Mouse (Mus musculus): Measurements from ENCODE around the gene Pias4. TPM values are rescaled to one million over a fixed set of nuclear protein-coding genes. Genes with fewer than 3 reads are reported as not detected.
A peak's percentile ranks its signal among the peaks of the same experiment; 100 is the strongest.

The Pias4 gene
- polyA plus RNA-seq, 1 experiment, result 25.7 TPM

DNA sequence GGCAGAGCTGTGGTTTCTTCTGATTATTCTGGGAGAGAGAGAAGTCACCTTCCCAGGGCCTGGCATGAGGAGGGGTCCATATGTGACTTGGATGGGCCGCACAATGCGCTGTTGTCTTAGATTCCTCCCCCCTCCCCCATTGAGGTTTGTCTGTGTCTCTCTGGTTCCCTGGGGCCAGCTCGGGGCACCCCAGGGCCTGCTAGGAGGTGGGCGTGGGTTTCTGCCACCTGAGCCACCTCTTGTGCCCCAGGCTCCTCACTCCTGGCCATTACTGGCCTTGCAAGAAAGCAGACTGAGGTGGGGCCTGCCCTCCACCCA is 28.2 kb downstream of the Pias4 start:
- DNase-seq (ENCODE audit: extremely low spot score in 1 of 2, low spot score in 1 of 2), result no peak

DNA sequence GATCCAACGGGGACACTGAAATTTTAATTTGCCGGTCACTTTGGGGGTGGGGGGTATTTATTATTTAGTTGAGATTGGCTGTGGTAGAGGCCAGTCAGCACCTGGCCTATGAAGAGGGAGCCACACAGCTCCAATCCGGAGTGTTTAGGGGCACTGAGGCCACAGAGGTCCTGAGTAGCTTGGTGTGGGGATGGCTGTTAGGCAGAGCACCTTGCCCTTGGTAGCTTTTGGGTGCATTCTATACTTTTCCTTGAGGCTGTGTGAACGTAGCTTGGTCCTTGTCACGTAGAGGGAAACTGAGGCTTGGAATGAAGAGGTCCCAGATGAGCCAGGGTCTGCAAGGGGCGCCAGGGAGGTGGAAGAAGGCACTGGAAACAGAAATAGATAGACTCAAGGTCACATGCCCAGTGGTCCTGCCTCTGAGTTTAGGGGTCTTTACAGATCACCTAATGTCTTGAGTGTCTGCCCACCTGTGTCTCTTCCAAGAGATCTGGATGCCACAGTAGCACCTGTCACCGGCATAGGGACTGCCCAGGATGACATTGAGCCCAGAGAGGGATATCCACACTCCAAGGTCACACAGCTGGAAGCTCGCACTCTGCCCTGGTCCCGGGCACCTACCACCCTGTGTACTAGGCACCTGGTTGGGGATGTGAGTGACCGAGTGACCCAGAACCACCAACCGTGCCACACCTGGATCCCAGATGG is 28.7 kb downstream of the Pias4 start:
- DNase-seq (ENCODE audit: extremely low spot score in 1 of 2, low spot score in 1 of 2), result no peak

DNA sequence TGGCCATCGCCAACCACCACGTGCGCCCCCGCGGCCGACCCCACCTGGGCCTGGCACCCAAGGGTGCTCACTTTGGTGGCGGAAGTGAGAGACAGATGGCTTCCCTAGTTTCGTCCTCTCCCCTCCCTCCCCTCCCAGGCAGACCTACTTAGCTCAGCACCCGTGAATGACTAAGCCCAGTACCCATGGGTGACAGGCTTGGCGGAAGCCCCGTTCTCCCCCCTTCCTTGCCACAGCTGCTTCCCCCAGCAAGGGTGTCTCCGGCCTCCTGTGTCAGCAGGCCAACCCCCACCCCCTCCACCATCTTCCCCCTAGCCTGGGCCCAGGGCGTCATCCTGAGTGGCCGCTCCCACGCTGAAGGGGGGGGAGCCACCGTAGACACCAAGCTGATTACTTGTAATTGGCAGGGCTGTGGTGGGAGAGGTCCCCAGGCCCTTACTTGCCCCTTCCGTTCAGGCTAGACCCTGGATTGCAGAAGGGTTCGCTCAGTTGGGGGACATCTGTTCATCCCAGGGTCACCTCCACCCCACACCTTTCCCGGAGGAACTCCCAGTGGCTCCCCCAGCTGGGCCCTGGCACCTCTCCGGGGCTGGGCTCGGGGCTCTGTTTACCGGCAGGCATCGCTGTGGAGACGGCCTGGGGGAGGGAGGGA is 29.5 kb downstream of the Pias4 start:
- peak in 1 of 2 experiments; percentile 40 for DNase-seq (ENCODE audit: extremely low spot score in 1 of 2, low spot score in 1 of 2)

DNA sequence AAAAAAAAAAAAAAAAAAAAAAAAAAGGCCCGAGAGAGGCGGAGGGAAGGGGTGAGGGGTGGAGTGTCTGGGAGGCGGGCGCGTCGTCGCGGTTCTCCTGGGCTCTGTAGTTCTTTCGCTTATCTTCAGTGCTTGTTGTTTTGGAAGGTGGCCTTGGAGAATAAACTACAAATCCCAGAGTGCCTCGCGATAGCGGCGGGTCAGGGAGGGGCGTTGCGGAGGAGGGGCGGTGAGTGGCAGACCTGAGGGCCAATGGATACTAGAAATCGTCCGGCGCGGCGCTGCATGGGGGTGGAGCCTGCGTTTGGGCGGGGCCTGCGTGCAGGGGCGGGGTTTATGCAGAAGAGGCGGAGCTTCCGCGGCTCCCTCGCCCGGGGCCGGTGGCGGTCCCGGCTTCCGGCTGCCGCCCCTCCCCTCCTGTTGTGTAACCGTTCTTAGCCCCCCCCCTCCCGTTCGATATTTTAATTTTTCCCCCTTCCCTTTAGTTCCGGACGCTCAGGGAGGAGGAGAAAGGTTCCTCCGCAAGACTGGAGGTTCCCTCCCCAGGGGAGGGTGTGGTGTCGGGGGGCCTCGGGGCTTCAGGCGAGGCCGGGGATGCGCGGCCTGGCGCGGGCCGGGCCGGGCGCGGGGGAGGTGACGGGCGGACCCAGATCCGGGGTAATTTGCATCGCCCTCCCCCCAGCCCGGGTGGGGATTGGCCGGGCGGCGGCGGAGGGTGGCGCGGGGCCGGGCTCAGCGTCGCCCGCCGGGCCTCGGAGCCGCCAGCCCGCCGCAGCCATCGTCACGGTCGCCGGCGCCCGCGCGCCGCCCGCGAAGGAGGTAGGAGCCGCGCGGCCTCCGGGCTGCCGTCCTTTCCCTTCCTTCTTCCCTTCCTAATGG is 30.2 kb downstream of the Pias4 start:
- DNase-seq (ENCODE audit: extremely low spot score in 1 of 2, low spot score in 1 of 2), result peak; percentile 99 to 100

DNA sequence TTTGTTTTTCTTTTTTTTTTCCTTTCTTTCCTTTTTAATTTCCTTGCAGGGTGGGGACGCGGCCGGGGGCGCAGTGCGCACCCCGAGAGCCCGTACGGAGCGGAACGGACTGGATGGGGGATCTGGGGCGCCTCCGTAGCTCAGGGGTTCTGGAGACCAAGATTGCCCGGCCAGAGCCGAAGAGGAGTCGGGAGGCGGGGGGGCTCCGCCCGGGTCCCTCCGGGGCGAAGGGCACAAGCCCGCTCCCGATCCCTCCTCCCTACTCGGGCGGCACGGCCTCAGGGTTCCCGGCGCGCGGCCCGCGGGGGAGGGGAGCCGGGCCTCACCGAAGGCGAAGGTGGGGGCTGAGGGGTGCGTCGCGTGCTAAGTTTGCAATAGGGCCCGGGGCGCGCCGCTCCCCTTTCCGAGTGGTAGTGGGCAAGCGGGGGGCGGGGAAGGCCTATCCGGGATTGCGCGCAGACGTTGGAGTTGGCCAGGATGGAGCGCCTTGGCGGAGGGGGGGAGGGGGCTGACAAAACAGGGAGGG is 31.0 kb downstream of the Pias4 start:
- no peak for DNase-seq (ENCODE audit: extremely low spot score in 1 of 2, low spot score in 1 of 2)

DNA sequence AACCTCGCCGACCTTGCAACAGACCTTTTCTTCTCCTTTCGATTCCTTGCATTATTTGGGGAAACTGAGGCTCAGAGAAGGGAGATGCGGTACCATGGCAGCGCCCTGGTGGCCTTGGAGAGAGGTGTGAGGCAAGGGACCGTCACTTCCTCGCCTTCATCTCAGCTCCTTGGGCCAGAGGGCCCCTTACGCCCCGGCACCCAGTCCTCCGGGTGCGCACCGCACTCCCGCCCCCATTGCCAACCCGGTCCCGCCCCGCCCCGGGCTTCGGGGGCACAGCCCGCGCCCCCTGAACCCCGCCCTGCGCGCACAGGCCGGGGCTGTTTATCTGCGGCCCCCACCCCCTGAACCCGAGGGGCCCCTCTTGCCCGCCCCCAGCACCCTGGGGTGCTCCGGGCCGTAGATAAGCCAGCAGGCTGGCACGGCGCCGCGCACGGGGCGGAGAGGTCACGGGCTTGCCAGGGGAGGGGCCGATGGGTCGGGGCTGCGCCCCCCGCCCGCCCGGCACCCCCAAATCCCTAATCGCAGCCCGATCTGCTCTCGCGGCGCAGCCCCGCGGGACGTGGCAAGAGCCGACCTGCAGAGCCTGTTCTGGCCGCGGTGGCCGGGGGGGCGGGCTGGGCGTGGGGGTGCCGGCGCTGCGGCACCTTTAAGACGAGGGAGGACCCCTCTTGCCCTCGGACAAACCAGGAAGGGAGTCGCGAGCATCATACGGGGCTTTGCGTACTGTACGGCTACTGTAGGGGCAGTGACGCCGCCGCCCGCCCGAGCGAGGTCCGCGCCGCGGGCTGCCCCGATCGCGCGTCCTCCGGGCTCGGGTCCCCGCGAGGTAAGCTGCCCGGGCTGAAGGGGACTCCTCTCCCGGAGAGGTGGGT is 31.7 kb downstream of the Pias4 start:
- DNase-seq (ENCODE audit: extremely low spot score in 1 of 2, low spot score in 1 of 2), result peak in 1 of 2 experiments; percentile 75

DNA sequence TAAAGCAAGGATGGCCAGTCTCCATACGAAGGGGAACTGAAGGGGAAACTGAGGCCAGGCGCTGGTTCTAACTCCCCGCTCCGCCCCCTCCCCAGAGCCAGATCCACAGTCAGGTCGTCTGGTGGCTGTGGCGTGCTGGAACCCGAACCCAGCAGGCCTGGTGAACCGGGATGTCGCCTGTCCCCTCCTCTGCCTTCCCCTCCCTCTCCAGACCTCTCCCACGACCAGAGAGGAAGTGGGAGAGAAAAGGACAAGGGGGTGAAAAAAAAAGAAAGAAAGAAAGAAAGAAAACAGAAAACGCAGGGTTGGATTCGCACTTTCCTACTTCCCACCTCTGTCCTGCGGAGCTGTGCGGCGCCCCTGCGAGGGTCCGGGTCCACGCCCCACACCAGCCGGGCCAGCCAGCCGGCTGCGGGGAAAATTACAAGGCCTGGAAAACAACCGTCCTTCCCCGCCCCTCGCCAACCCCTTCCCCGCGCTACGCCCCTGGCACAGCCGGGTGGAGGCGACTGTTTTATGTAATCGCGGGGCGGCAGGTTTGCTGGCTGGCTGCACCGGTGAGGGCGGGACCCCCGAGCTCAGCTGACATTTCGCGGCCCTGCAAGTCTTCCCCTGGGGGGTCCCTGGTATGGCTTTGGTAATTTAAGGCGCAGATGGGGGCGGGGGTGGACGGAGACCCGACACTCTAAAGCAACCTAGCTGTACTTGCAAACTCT is 32.6 kb downstream of the Pias4 start, which contains the start of gene Zbtb7a:
Zbtb7a (plus strand) TSS at position 255 of the 716 bp plus-strand sequence.
- peak in 1 of 2 experiments; percentile 62 for DNase-seq (ENCODE audit: extremely low spot score in 1 of 2, low spot score in 1 of 2)

DNA sequence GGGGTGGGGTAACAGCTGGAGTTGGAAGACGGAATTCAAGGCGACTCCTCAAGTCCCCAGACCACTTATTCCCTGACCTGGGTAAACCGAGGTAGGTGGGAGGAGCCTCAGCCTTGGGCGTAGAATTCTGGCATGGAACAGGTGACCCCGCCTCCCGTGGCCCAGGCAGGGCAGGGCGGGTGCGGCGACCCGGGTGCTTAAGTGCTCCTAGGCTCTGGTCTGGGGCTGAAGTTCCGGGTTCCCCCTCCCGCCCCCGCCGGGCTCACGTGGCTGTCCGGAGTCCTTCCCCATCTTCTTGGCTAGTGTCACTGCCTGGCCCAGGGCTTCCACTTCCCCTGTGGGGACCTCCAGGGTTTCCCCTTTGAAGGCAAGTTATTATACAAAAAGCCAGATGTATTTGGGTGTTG is 33.5 kb downstream of the Pias4 start:
- DNase-seq (ENCODE audit: extremely low spot score in 1 of 2, low spot score in 1 of 2), result no peak

DNA sequence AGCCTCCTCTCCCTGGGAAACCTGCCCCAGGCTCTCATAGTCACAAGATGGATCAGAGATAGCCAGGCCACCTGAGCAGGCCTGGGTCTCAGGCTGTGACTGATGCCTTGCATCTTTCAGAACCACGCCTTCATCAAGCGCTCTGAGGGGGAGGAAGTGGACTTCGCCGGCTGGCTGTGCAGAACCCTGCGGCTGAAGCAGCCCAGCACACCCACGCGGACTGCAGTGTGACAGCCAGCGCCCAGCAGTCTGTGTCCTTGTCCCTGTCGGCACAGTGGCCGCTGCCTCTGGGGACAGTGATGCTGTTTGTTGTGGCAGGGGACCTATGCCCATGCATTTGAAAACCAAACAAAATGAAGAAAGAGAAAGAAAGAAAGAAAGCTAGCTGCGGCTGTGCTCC is 44.2 kb downstream of the Pias4 start:
- DNase-seq (ENCODE audit: extremely low spot score in 1 of 2, low spot score in 1 of 2), result peak in 1 of 2 experiments; percentile 52

DNA sequence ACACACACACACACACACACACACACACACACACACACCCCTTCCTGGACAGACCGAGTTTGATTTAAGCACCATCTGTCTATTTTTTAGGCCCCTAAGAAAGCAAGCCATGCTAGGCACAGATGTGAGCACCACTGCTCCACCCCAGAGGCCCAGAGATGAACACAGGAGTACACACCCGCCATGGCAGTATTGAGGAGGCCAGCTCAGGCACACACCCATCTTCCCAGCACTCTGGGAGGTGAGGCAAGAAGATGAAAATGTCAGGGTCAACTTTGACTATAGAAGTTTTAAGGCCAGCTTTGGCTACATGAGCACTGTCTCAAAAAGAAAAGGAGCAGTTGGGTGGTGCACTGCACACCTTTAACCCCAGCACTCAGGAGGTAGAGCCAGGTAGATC is 44.8 kb downstream of the Pias4 start:
- no peak for DNase-seq (ENCODE audit: extremely low spot score in 1 of 2, low spot score in 1 of 2)

DNA sequence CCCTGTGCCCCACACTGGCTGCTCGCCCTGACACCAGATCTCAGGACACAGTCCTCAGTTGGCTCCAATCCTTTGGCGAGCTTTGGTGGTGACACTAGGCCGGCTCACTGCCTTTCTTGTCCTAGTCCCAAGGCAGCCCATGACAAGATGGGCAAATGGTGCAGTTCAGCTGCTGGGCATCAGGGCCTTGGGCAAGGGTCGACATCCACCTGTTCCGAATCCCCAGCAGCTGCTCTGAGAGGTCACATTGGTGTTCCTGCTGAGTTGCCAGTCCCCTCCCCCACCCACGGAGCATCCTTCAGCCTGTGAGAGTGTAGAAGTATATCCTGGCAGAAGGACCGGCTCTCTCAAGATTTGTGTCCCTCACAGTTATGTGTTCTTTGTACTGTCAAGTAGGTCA is 47.1 kb downstream of the Pias4 start:
- DNase-seq (ENCODE audit: extremely low spot score in 1 of 2, low spot score in 1 of 2), result no peak

DNA sequence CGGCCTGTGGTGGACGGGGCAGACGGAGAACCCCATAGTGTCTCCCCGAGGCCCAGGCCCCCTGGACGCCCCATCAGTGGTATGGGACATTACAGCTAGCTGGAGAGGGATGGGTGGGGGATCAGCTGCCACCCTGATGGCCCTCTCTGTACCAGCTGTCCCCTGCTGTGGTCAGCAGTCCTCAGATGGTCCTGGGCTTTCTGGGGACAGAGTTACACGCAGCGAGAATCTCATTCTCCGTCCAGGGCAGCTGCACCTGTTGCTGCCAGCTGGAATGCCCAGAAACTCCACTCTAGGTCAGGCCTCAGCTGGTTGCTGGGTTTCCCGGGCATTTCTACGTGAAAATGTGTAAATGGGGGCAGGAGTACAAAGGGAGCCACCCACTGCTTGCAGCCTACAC is 48.1 kb downstream of the Pias4 start:
- no peak for DNase-seq (ENCODE audit: extremely low spot score in 1 of 2, low spot score in 1 of 2)

DNA sequence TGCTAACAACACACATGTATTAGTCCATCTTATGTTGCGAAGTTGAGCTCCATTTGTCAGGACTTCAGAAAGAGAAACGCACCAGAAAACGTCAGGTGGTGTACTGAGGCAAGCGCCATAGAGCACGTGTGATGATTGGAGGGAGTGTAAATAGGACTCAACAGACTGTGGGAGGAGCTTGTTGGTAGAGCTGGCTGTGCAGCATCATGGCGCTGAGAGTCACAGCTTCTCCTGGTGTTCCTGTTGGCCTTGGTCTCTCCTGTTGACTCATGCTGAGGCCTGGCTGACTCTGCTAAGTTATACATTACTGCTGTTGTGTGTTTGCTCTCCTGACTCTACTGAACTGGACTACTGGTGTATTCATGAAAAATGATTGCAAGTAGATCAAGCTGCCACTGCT is 54.8 kb downstream of the Pias4 start:
- no peak for DNase-seq (ENCODE audit: extremely low spot score in 1 of 2, low spot score in 1 of 2)

DNA sequence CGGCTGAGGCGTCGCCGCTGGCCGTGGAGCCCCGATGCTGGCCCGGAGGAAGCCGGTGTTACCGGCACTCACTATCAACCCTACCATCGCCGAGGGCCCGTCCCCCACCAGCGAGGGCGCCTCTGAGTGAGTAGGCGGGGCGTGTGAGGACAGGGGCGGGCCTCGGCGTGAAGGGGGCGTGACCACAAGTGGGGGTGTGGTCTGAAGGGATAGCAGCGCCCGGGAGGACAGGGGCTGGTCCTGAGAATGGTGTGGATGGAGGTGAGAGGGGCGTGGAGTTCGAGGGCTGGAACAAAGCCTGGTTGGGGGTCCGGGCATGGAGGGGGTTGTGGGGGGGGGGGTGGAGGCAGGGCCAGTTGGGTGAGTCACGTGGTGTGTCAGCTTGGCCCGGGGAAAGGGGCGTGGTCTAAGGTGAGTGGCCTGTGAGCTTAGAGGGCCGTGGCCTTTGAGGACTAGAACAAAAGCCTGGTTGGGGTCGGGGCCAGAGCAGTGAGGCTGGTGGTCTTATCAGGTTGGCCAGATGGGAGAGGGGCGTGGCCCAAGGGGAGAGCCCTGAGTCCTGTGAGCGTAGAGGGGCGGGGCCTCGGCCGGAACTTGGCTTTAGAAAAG is 61.5 kb downstream of the Pias4 start:
- peak; percentile 50 to 78 for DNase-seq (ENCODE audit: extremely low spot score in 1 of 2, low spot score in 1 of 2)

DNA sequence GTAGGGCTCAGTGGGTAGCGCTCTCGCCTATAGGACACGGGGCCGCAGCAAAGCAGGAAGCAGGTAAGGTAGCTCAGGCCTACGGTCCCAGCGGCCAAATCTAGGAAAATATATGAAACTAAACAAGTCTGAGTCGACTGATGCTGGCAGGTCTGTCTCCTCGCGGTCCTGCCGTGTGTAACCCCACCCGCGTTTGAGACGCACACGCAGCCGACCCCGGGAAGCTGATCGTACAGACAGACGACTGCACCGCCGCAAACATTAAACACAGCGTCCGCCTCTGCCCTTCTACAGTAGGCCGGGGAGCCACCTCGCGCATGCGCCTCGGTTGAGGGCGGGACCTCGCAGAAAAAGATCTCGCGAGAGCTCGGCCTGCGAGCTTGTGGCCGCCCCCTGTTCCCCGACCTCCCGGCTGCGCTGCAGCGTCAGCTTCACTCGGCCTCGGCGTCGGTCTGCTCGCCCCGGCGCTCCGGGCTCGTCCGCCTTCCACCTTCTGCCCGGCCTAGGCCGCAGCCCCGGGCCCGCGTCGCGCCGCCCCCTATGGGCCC is 62.1 kb downstream of the Pias4 start, which contains the start of gene Map2k2:
Map2k2 (plus strand) TSS at position 351 of the 548 bp plus-strand sequence.
- DNase-seq (ENCODE audit: extremely low spot score in 1 of 2, low spot score in 1 of 2), result peak; percentile 91 to 97
